Mouse (Mus musculus): ENCODE measurements around the gene D330045A20Rik. TPM values are rescaled to one million over a fixed set of nuclear protein-coding genes. Genes with fewer than 3 reads are reported as not detected.
"Not testable (repeated sequence)": the region's sequence is repeated elsewhere in the genome, so short reads cannot be mapped to it uniquely, and the experiment has no call there.

Gene D330045A20Rik
- polyA plus RNA-seq (2014; fragmentation: Nextera tagmentation; extraction: Ambion mirVana), result 1.8 and 1.9 TPM in 2 replicates

DNA sequence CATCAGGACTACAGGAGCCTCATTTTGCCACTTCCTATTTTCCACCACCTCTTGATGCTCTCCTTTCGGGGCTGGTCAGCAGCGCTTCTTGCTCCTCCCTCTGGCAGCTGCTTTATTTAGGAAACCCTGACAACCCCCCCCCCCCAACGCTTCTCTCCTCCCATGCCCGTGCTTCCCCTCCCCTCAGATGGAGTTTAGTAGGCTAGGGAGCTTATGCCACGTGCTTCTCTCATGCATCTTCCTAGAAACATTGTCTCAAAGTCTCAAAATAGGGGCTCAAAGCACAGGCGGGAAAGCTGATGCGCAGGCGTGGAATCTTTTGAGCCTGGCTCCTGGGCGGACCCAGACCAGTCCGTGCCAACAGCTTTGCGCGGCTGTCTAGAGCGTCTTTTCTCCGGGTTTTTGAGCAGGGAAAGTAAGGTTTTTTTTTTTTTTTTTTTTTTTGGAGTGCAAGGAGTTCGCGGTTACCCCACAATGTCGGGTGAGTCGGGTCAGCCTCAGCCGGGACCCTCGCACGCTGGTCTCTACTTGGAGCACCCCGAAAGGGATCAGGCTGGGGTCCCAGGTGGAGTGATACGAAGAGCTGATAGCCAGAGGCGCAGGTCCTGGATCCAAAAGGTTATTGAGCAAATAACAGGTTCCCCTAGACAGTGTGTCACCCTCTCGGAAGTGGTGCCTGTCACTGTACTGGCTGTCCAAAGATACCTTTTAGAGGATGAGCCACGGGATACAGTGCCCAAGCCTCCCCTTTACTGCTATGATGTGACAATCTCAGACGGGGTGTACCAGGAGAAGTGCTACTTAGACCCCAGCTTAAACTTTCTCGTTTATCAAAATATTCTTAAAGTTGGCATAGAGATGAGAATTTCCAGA lies at the start of gene D330045A20Rik:
Gene D330045A20Rik, plus strand, starts transcription at position 346 of the 873 bp plus-strand sequence.
- DNase-seq (ENCODE audit: low spot score), result peak; percentile 60
- WGBS, result 32% methylated on average over 28 of the region's 28 CpGs
- Histone ChIP-seq H3K27ac (ENCODE audit: low read depth, low read length) (no peak within 1 kb of the TSS), H3K4me1 (ENCODE audit: control insufficient read depth, insufficient read depth, low read length) (no peaks in the 10 kb centered on the region), H3K4me3 (ENCODE audit: low read depth, low read length) (peak within 1 kb of the TSS; percentile 27), H3K36me3 (ENCODE audit: control insufficient read depth, insufficient read depth, low read length) (no peaks in the 10 kb centered on the region), H3K9ac (ENCODE audit: low read length) (peak within 1 kb of the TSS; percentile 45; the same call in 1 of the 2 replicates), H3K4me2 (ENCODE audit: low read length) (peak within 1 kb of the TSS; percentile 49), H3K9me3 (replicated peaks; ENCODE audit: control insufficient read depth, low read length) (no peaks in the 10 kb centered on the region), H3K27me3 (replicated peaks; ENCODE audit: control insufficient read depth, insufficient read depth, low read length) (no peaks in the 10 kb centered on the region)
- ATAC-seq, result peak; percentile 92

DNA sequence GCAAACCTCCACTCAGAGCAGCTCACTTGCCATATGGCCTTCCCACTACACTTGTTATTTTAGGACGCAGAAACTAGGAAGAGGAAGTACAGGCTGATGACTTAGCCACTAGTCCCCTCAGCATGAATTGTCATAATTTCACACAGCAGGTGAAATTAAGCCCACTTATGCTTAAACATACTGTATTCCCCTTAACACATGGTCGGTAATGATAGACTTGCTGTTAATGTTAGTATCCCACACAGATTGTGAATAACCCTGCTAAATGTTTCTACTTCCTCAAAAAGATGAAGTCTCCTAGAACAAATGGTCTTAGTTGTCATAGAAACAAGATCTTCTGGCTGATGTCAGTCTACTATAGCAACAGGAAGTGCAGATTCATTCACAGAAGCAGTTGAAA lies 47.6 kb upstream of the D330045A20Rik start:
- no peak for ATAC-seq
- no peak overlapping the region for H3K4me2 ChIP-seq (ENCODE audit: low read length)
- H3K9ac ChIP-seq (ENCODE audit: low read length), result no peak overlapping the region
- WGBS, result 72% methylated on average over 2 of the region's 2 CpGs
- no peak for DNase-seq (ENCODE audit: low spot score)
- no peak overlapping the region for H3K27ac ChIP-seq (ENCODE audit: low read depth, low read length)
- no peaks in the 10 kb centered on the region for H3K36me3 ChIP-seq (ENCODE audit: control insufficient read depth, insufficient read depth, low read length)
- H3K4me3 ChIP-seq (ENCODE audit: low read depth, low read length), result no peak overlapping the region
- no peaks in the 10 kb centered on the region for H3K9me3 ChIP-seq (replicated peaks; ENCODE audit: control insufficient read depth, low read length)
- H3K4me1 ChIP-seq (ENCODE audit: control insufficient read depth, insufficient read depth, low read length), result no peaks in the 10 kb centered on the region
- H3K27me3 ChIP-seq (replicated peaks; ENCODE audit: control insufficient read depth, insufficient read depth, low read length), result no peaks in the 10 kb centered on the region

DNA sequence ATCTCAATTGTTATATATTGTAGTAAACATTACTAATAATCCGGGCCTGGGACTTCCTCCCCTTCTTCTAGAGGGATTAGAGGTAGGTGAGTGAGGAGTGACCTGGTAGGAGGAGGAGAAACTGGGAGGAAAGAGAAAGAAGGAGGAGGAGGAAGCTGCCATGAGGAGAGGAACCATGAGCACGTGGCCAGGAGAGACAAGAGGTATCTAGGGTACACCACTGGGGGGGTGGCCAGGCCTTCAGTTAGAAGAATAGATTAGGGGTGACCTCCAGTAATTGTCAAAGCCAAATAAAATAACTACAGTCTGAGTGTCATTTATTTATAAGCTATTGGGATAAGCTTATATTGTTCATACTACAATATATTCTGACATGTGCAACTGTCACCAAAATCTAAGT lies 45.0 kb upstream of the D330045A20Rik start:
- 73% methylated on average over 2 of the region's 2 CpGs for WGBS
- no peaks in the 10 kb centered on the region for H3K4me1 ChIP-seq (ENCODE audit: control insufficient read depth, insufficient read depth, low read length)
- no peak for ATAC-seq
- no peaks in the 10 kb centered on the region for H3K36me3 ChIP-seq (ENCODE audit: control insufficient read depth, insufficient read depth, low read length)
- H3K9me3 ChIP-seq (replicated peaks; ENCODE audit: control insufficient read depth, low read length), result no peaks in the 10 kb centered on the region
- no peak for DNase-seq (ENCODE audit: low spot score)
- H3K4me2 ChIP-seq (ENCODE audit: low read length), result no peak overlapping the region
- no peak overlapping the region for H3K27ac ChIP-seq (ENCODE audit: low read depth, low read length)
- no peak overlapping the region for H3K9ac ChIP-seq (ENCODE audit: low read length)
- no peaks in the 10 kb centered on the region for H3K27me3 ChIP-seq (replicated peaks; ENCODE audit: control insufficient read depth, insufficient read depth, low read length)
- no peak overlapping the region for H3K4me3 ChIP-seq (ENCODE audit: low read depth, low read length)

DNA sequence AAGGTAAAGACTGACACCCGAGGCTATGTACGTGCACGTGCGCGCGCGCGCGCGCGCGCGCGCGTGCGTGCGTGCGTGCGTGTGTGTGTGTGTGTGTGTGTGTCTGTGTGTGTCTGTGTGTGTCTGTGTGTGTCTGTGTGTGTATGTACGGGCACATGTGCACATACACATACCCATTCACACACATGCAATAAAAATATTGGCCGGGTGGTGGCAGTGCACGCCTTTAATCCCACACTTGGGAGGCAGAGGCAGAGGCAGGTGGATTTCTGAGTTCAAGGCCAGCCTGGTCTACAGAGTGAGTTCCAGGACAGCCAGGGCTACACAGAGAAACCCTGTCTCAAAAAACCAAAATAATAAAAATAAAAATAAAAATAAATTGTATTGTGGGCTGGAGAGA lies 39.1 kb upstream of the D330045A20Rik start:
- not testable (repeated sequence) for H3K36me3 ChIP-seq (ENCODE audit: control insufficient read depth, insufficient read depth, low read length); H3K4me3 ChIP-seq (ENCODE audit: low read depth, low read length); H3K27me3 ChIP-seq (replicated peaks; ENCODE audit: control insufficient read depth, insufficient read depth, low read length); H3K9ac ChIP-seq (ENCODE audit: low read length); H3K4me2 ChIP-seq (ENCODE audit: low read length); H3K4me1 ChIP-seq (ENCODE audit: control insufficient read depth, insufficient read depth, low read length); ATAC-seq; DNase-seq (ENCODE audit: low spot score); H3K9me3 ChIP-seq (replicated peaks; ENCODE audit: control insufficient read depth, low read length); H3K27ac ChIP-seq (ENCODE audit: low read depth, low read length)
- 96% methylated on average over 22 of the region's 22 CpGs for WGBS

DNA sequence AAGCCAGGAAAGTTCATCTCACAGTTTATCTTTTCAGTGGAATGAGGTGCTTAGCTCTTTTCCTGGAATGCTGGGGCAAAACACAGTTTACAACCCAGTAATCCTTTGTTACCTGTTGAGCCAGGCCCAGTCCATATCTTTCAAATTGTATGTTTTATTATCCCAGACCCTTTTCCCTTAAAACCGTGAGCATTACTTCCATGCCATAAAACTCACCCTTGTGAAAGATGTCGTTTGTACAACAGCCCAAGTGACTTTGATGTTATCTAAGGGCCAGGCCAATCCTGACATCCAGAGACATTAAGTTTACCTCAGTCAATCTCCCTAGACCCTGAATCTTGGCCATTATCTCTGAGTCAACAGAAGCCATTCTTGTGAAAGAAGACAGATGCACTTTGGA lies 23.4 kb upstream of the D330045A20Rik start:
- H3K9me3 ChIP-seq (replicated peaks; ENCODE audit: control insufficient read depth, low read length), result no peaks in the 10 kb centered on the region
- H3K4me1 ChIP-seq (ENCODE audit: control insufficient read depth, insufficient read depth, low read length), result no peaks in the 10 kb centered on the region
- no peaks in the 10 kb centered on the region for H3K36me3 ChIP-seq (ENCODE audit: control insufficient read depth, insufficient read depth, low read length)
- no peaks in the 10 kb centered on the region for H3K27me3 ChIP-seq (replicated peaks; ENCODE audit: control insufficient read depth, insufficient read depth, low read length)
- no peak overlapping the region for H3K4me2 ChIP-seq (ENCODE audit: low read length)
- no peak overlapping the region for H3K27ac ChIP-seq (ENCODE audit: low read depth, low read length)
- ATAC-seq (no peak), DNase-seq (ENCODE audit: low spot score) (no peak)
- 75% methylated on average over 2 of the region's 2 CpGs for WGBS
- H3K9ac ChIP-seq (ENCODE audit: low read length), result no peak overlapping the region
- no peak overlapping the region for H3K4me3 ChIP-seq (ENCODE audit: low read depth, low read length)

DNA sequence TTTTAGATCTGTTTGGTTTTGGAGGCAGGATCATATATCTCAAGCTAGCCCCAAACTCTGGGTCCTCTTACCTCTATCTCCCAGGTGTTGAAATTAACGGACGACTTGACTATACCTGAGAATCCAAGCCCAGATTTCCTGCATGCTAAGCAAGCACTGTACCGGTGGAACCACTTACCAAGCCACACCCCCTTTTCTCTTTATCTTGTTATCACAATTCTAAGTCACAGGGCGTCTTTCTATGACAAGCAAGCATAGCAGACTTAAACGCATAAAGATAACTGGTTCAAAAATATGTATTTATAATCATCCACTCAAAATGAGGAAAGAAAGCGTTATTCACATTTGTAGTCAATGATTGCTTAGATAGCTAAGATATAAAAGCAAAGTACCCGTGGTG lies 1.9 kb downstream of the D330045A20Rik start:
- ATAC-seq (no peak), DNase-seq (ENCODE audit: low spot score) (no peak)
- no peak overlapping the region for H3K4me3 ChIP-seq (ENCODE audit: low read depth, low read length)
- H3K27me3 ChIP-seq (replicated peaks; ENCODE audit: control insufficient read depth, insufficient read depth, low read length), result no peaks in the 10 kb centered on the region
- WGBS, result 75% methylated on average over 7 of the region's 7 CpGs
- H3K27ac ChIP-seq (ENCODE audit: low read depth, low read length), result no peak overlapping the region
- H3K9me3 ChIP-seq (replicated peaks; ENCODE audit: control insufficient read depth, low read length), result no peaks in the 10 kb centered on the region
- no peaks in the 10 kb centered on the region for H3K36me3 ChIP-seq (ENCODE audit: control insufficient read depth, insufficient read depth, low read length)
- no peak overlapping the region for H3K4me2 ChIP-seq (ENCODE audit: low read length)
- no peak overlapping the region for H3K9ac ChIP-seq (ENCODE audit: low read length)
- H3K4me1 ChIP-seq (ENCODE audit: control insufficient read depth, insufficient read depth, low read length), result no peaks in the 10 kb centered on the region

DNA sequence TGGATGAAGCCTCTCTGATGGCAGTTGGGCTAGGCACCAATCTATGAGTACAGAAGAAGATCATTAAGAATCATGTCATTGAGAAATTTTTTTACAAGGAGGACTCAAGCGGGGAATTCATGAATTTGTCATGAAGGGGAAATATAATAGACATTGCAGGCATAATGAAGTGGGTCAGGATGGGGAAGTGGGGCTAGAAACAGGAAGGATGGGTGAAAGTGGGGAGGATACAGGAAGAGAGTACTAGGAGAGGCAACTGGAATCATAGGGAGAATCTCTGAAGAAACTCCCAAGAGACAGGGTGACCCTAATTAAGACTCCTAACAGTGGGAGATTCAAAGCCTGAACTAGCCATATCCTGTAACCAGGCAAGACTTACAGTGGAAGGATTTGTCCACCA lies 4.8 kb downstream of the D330045A20Rik start:
- H3K9me3 ChIP-seq (replicated peaks; ENCODE audit: control insufficient read depth, low read length), result no peaks in the 10 kb centered on the region
- no peaks in the 10 kb centered on the region for H3K36me3 ChIP-seq (ENCODE audit: control insufficient read depth, insufficient read depth, low read length)
- H3K4me3 ChIP-seq (ENCODE audit: low read depth, low read length), result no peak overlapping the region
- H3K27ac ChIP-seq (ENCODE audit: low read depth, low read length), result no peak overlapping the region
- ATAC-seq (no peak), DNase-seq (ENCODE audit: low spot score) (no peak)
- no peak overlapping the region for H3K4me2 ChIP-seq (ENCODE audit: low read length)
- H3K4me1 ChIP-seq (ENCODE audit: control insufficient read depth, insufficient read depth, low read length), result no peaks in the 10 kb centered on the region
- H3K9ac ChIP-seq (ENCODE audit: low read length), result no peak overlapping the region
- WGBS, result 75% methylated on average over 1 of the region's 1 CpGs
- no peaks in the 10 kb centered on the region for H3K27me3 ChIP-seq (replicated peaks; ENCODE audit: control insufficient read depth, insufficient read depth, low read length)

DNA sequence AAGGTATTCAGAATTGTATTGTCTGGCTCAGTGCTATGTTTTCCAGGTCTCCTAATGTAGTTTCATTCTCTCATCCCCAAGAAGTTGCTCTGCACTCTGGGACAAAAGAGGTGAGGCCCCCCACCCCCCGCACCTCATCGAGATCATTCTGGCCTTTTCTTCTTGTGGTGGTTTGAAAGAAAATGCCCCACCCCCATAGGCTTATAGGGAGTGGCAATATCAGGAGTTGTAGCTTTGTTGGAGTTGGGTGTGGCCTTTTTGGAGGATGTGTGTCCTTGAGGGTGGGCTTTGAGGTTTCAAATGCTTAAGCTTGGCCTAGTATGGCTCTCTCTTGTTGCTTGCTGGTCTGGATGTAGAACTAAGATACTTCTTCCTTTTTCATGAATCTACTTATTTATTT lies 36.0 kb downstream of the D330045A20Rik start:
- no peaks in the 10 kb centered on the region for H3K27me3 ChIP-seq (replicated peaks; ENCODE audit: control insufficient read depth, insufficient read depth, low read length)

DNA sequence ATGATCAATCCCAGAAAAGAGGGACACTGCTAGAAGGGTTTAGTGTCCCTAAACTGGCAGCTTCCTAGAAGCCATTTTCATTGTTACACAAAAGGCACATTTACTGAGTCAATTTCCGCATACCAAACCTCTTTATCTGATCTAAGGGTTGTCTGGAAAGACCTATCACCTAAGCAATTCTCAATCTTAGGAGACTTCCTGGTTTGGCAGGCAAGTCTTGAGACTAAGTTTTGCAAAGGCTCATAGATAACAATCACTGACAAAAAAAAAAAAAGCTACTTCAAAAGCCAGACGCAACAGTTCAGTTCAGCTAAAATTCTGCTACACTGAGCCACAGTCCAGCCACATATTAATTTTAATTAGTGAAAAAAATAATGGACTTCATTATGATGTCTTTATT lies 39.1 kb downstream of the D330045A20Rik start:
- DNase-seq (ENCODE audit: low spot score) (no peak), ATAC-seq (no peak)
- 91% methylated on average over 2 of the region's 2 CpGs for WGBS

More for the DNA sequence above, 36.0 kb downstream of the D330045A20Rik start:
- no peak overlapping the region for H3K27ac ChIP-seq (ENCODE audit: low read depth, low read length)
- H3K36me3 ChIP-seq (ENCODE audit: control insufficient read depth, insufficient read depth, low read length), result no peaks in the 10 kb centered on the region
- H3K4me2 ChIP-seq (ENCODE audit: low read length), result no peak overlapping the region
- no peak for ATAC-seq
- DNase-seq (ENCODE audit: low spot score), result no peak
- H3K9ac ChIP-seq (ENCODE audit: low read length), result no peak overlapping the region
- H3K4me3 ChIP-seq (ENCODE audit: low read depth, low read length), result no peak overlapping the region
- no peaks in the 10 kb centered on the region for H3K9me3 ChIP-seq (replicated peaks; ENCODE audit: control insufficient read depth, low read length)
- H3K4me1 ChIP-seq (ENCODE audit: control insufficient read depth, insufficient read depth, low read length), result no peaks in the 10 kb centered on the region
- 87% methylated on average over 2 of the region's 2 CpGs for WGBS

More for the DNA sequence above, 39.1 kb downstream of the D330045A20Rik start:
- Histone ChIP-seq H3K9me3 (replicated peaks; ENCODE audit: control insufficient read depth, low read length) (no peaks in the 10 kb centered on the region), H3K4me2 (ENCODE audit: low read length) (no peak overlapping the region), H3K4me3 (ENCODE audit: low read depth, low read length) (no peak overlapping the region), H3K27me3 (replicated peaks; ENCODE audit: control insufficient read depth, insufficient read depth, low read length) (no peaks in the 10 kb centered on the region), H3K36me3 (ENCODE audit: control insufficient read depth, insufficient read depth, low read length) (no peaks in the 10 kb centered on the region), H3K9ac (ENCODE audit: low read length) (no peak overlapping the region), H3K4me1 (ENCODE audit: control insufficient read depth, insufficient read depth, low read length) (no peaks in the 10 kb centered on the region), H3K27ac (ENCODE audit: low read depth, low read length) (no peak overlapping the region)
